Mouse (Mus musculus) mature B cell (primary cell): Measurements from ENCODE around the gene Mst1r.

Experiments used
- in situ Hi-C: fragments of 300-500 bp; cut with MboI; formaldehyde crosslinking; loops from 2 replicates; pipeline ENCODE4 v1.14.3; 2019

The Mst1r gene

DNA sequence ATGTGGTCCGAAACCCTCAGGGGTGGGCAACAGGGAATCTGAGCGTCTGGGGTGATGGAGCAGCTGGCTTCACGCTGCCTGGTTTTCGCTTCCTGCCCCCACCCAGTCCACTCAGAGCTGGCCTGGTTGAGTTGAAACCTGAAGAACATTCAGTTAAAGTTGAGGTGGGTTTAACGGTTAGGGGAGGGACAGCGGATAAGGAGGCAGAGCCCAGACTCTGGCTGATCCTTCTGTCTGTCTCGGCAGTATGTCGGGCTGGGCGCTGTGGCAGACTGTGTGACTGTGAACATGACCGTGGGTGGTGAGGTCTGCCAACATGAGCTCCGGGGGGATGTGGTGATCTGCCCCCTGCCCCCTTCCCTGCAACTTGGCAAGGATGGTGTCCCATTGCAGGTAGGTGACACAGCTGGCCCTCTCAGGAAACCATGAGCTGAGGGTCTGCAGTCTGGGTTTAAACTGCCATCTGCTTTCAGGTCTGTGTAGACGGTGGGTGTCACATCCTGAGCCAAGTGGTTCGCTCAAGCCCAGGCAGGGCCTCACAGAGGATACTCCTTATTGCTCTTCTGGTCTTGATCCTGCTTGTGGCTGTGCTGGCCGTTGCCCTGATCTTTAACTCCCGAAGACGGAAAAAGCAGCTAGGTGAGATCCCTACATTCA, 8.2 kb downstream of the Mst1r start:
- in situ Hi-C loops = no loop called here

DNA sequence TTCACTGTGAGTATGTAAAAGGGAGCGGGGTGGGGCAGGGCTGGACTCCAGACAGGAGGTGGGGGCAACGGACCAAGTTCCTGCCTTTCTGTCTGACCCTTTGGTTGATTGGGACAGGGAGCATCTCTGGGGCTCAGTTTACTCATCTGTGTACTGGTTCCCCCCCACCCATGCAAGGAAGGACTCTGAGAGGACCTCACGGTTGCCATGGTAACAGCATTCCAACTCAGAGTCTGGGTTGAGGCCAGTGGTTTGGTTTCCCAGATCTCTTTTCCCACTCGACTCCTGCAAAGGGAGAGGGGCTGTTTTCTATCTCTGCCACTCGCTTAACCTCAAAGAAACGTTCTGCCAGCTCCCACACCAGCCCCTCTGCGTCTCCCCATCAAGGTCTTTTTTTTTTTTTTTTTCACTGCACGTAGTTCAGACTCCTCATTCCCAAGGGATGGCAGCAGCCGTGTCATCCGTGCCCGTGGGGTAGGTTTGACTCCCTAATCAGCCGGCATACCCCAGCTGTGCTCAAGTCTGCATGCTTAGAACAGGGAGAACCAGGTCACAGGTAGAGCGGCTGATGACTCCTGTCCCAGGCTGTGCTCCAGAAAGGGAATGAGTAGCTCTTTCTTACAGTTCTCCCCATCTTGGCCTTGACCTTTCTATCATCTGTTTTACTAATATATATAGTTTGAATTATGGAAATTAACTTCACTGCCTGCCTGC, 11.4 kb downstream of the Mst1r start:
- in situ Hi-C loops = no loop called here

DNA sequence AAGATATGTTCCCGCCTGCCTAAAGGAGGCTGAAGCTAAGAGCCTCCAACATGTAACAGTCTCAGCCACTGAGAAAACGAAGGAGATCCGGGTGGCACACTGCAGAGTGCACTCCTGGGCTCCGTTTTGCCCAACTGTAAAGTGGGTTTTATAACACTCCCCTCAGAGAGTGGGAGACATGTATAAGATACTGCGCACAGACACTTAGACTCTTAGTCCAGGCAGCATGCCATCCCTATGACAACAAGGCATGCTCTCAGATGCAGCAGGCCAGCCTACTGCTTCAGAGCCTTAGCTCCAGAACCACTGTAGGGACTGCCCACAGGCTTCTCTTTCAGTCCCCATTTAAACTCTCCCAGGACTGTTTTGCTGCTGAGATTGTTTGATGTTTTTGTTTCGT, 12.2 kb downstream of the Mst1r start:
- in situ Hi-C loops = no loop called here

DNA sequence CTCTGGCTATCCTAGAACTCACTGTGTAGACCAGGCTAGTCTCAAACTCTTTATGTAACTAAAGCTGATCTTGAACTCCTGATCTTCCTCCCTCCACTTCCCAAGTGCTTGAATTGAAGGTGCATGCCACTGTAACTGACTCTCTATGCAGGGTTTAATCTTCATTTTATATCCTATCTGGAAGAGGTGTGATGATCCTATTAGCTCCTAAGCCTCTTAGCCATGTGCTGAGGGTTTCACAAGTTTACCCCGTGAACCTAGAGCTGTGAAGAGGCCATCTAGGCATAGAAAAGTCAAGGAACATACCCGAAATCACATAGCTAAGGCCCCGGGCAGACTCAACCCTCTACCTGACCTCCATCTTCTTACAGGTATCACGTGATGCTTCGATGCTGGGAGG, 12.8 kb downstream of the Mst1r start:
- in situ Hi-C loops = no loop called here

DNA sequence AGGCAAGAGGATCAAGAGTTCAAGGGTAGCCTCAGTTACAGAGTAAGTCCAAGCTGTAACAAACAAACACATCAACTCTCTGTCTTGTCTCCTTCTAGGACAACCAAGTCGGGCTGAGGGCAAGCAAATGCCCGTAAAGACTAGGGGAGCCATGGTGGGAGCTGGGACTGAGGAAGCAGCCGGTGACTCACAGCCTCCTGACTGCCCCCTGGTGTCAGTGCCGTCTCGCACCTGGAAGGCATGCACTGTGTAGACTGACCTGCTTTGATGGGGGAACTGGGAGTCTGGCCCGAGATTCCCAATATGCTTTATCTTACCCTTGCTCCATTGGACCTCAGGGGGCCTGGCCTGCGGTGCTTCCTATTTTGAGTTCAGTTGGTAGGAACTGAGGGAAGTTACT, 16.3 kb downstream of the Mst1r start:
- in situ Hi-C loops = no loop called here

DNA sequence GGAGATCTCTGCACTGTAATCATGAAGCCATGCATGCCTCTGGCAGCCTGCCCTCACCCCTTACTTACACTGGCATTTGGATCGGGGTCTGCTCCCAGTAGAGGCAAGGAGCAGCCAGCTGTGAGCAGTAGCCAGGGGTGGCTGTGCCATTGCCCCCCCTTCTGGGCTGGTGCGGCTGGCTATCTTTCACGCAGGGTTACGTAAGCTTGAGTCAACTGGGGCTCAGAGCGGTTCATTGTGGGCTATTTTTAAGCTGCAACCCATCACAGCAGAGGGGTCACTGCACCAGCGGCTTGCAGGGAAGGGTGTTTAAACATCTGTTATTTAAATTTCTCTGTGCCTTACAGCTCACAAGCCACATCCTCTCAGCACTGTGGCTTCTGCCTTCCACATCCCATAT, 17.3 kb downstream of the Mst1r start:
- in situ Hi-C loops = no loop called here

DNA sequence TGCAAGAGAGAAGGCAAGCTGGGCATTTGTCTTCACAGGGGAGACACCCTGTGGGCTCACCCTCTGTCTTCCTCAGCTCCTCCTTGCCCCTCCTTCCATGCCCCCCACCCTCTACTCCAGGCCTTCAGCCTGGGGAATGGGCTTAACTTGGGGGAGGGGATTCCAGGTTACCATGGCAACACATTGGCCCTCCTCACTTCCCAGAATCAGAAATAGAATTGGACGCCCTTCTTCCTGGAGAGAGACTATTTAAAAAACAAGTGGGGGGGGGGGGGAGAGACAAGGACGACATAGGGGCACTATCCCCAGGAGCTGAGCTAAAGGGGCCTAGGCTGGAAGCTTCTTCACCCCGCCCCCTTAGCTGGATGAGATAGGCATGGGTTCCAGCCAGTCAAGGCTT, 18.6 kb downstream of the Mst1r start:
- in situ Hi-C loops = no loop called here

DNA sequence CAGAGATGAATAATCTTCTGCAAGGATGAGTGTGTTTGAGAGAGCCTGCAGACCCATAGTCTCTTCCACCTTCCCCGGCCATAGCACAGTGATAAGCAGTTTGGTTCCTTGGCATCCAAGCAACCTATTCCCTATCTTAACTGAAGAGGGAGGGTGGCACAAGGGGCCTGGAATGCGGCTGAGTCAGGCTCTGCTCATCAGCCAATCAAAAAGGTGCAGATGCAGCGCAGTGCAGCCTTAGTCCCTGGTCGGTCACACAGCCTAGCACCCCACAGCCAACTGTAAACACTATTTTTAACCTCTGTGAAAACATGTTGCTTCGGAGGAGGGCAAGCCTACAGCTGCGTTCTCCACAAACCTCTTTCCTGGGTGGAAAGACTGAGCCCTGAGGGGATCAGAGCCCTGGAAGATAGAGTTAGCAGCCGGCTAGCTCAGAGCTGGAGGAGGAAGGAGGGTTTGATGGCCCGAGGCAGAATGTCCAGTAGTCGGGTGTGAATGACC, 20.3 kb downstream of the Mst1r start:
- in situ Hi-C loops = no loop called here

DNA sequence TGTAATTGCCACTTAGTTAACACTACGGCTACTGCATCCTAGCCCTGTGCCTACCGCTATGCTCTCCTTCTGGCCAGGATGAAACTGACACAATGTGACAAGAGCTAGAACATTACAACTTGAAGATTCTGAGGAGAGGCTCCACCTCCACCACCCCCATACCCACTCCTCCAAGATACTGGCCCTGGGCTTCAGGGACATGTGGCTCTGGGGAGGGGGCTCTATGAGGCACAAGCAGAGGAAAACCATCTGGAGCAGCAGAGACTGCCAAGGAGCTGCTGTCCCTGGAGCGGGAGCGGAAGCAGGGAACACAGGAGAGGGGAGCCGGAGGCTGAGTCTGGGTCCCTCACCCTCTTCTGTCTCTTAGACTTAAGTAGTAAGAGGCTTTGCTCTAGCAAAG, 21.1 kb downstream of the Mst1r start:
- in situ Hi-C loops = no loop called here

DNA sequence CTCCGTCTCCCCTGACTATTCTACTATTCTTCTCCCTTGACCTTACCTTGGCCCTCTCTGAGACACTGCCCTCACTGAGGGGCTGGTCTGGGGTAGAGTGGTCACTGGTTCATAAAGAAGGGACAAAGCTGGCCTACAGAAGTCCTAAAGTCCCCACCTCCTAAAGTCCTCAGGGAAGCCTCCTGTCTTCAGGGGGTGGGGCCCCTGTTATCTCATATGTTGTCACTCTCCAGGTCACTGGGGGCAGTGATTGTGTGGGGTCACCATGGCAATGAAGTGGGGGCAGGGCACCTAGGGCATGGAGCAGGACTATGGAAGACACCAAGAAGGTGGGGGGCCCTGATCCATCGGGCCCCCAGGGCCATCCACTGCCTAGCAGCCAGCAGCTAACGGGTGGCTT, 21.5 kb downstream of the Mst1r start, which contains the start of gene Actl11:
Gene Actl11, plus strand, starts transcription at position 301 of the 400 bp plus-strand sequence.
- in situ Hi-C loops = no loop called here

DNA sequence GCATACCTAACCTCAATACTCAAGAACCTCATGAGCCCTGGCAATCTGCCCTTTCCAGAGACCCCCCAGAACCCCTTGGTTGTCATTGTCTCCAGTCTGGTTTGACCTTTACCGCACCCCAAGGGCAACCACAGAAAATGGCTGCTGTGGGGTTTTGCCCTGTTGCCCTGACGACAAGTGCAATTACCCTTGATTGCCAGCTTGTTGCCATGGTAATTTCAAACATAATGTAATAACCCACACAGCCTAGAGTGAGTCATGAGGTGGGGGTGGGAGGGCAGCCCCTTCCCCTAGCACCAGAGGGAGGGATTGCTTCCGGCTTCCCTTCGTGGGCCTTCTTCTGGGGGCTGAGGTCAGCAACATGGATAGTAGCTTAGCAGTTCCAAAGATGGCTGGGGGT, 25.5 kb downstream of the Mst1r start:
- in situ Hi-C loops = no loop called here

DNA sequence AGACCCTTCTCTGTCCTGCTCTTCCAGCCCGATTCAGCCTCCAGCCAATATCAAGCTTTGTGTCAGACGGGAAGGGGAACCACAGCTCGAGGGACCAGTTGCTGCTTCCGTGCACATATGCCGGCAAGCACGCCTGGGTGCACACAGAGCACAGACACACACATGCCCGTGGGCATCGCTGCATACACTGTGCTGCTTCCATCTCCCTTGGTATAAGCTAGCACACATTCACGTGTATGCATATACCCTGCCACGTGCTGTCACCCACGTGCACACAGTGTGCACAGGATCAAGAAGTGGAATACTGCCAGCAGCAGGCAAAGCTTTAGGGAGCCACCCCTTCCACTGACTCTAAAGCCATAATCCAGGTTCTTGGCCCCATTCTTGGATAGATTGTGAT, 27.5 kb downstream of the Mst1r start:
- in situ Hi-C loops = no loop called here

DNA sequence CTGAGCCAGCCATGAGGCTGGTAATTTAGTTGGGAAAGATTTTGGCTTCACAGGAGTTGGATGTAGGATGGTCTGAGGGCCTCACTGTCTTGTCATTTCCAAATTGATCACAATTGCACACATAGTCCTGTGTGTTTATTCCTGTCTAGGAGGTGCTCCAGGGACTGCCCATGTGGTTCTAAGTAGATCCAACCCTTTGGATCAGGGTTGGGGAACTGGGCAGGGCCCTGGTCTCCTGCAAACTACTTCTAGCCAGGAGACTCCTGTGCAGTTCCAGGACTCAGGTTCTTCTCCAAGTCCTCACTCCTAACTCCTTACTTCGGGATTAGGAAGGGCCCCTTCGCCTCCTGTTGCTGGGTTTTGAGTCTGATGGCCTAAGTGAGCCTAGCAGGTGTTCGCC, 28.7 kb downstream of the Mst1r start, which contains the start of gene Camkv:
Gene Camkv, plus strand, starts transcription at position 301 of the 400 bp plus-strand sequence.
- in situ Hi-C loops = no loop called here

DNA sequence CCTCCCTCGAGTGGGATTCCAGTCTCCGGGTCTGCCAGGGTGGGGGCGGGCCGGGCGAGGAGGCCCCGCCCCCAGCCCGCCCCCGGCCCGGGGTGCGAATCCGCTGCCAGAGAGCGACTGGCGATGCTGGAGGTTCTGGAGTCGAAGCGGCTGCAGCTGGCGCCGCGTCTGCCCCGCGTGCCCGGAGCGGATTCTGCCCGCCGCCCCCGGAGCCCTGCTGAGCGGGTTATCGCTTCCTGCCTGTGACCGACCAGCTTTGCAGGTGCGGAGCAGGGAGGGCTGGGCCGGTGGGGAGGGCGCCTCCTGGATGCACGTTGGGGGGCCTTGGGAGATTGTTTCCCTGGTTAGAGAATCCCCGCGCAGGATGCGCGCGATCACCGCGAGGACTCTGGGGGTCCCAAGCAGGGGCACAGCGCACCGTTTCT, 29.1 kb downstream of the Mst1r start:
- in situ Hi-C loops = no loop called here

DNA sequence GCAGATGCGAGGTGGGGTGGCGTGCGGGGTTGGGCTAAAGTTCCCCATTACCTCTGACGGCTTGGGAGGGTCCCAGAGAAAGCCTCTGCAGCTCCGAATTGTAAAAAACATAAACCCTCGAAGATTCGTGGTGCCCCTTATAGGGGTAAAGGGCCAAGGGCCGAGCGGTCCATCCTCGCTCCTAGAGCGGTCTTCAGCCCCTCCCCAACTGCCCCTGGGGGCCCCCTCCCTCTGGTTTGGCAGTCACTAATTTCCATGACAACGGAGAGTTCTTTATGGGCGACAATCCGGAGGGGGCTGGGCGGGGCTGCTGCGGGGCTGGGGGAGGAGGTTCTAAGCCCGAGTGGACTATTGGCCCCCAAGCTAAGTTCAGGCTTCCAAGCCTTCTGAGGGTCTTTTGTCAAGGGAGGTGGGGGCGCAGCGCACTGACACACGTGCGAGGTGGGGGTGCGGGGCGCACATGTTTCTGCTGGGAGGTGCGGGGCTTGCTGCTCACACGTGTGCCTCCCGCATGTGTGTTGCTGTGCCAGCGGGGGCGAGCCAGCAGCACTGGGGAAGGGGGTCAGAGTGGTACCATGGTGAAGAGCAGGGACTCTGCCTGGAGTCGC, 29.6 kb downstream of the Mst1r start:
- in situ Hi-C loops = no loop called here

DNA sequence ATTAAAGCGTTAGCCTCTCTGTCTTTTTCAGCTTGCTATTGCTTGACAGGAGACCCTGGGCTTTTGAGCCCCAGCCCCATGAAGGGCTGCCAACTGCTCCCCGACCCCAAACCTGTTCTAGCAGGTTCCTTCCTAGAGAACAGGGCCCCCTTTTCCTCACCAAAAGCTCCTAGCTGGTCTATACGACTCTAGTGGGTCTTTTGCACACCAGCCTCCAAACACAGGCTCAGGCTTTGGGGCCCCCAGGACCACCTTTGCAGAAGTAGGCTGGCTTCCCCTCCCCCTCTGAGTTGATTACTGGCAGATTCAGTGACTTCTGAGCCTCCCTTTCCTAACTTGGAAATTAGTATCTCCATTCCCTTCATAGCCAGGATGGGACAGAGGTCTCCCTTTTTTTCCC, 30.2 kb downstream of the Mst1r start:
- in situ Hi-C loops = no loop called here

DNA sequence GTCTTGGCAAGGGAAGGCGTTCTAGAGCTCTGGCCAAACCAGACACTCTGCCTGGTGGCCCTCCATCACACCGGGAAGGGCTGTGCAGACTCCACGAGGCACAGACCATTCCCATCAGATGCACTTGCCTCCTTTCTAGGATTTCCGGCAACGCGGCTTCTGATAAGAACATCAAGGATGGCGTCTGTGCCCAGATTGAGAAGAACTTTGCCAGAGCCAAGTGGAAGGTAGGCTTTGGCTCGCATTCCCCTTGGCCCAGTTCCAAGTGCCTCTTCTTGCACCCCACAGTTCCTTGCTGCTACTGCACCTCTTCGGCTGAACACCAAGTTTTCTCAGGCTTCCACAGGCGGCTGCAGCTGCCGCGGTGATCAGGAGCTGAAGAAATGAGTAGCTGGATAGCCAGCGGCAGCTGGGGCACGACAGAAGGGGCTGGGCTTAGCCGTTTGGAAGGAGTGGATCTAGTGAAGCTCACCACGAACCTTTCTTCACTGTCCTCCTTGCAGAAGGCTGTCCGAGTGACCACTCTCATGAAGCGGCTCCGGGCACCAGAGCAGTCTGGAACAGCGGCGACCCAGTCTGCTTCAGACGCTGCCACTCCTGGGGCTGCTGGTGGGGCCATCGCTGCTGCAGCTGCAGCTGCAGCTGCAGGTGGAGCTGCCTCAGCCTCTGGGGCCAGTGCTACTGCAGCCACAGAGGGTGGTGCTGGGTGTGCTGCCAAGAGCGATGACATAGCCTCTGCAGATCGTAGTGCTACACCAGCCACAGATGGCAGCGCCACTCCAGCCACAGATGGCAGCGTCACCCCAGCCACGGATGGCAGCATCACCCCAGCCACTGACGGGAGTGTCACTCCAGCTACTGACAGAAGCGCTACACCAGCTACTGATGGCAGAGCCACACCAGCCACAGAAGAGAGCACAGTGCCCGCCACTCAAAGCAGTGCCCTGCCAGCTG, 40.8 kb downstream of the Mst1r start:
- in situ Hi-C loops = no loop called here

DNA sequence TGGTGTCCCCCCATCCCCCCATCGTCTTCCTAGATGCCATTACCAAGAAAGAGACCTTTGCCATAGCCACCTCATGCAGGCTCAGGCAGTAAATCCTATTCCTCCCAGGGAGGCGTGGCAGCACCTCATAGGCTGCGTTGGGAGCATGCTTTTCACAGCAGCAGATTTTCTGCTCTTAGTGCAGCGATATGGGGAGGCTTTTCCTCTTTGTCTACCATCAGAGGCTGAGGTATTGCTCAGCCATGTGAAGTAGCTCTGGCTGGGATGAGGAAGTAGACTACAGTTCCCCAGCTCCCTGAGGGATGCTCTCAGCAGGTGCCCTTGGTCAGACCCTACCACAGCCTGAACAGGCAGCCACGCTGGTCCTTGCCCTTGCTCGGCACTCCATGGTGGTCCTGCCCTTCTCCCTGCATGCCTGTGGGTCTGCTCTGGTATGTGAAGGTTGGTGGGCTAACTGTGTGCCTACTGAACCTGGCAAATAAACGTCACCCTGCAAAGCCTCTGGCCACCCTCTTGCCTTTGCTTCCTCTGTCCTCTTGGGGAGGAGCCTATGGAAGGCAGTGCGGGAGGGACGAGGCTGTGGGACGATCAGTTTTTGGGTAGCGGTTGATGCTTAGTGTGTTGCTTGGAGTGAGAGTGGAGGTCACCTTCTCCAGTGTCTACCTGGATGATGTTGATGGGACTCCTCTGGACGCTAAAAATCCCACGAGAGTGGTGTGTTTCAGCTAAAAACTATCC, 42.7 kb downstream of the Mst1r start:
- in situ Hi-C loops = no loop called here

DNA sequence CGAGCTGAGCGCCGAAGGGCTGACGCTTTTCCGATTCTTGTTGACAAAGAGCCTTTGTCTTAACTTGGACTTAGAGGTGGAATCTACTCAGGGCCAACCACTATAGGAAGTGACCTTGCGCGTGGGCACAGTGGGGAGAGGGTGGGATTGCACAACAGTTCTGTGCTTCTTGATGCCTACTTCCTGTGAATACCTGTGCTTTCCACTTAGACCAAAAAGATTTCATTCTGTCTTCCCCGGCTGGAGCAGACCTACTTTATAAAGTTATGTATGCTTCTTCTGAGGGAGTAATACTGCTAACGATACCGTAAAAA, 43.2 kb downstream of the Mst1r start, which contains the start of gene Traip:
Gene Traip, plus strand, starts transcription at position 215 of the 314 bp plus-strand sequence.
- in situ Hi-C loops = no loop called here

DNA sequence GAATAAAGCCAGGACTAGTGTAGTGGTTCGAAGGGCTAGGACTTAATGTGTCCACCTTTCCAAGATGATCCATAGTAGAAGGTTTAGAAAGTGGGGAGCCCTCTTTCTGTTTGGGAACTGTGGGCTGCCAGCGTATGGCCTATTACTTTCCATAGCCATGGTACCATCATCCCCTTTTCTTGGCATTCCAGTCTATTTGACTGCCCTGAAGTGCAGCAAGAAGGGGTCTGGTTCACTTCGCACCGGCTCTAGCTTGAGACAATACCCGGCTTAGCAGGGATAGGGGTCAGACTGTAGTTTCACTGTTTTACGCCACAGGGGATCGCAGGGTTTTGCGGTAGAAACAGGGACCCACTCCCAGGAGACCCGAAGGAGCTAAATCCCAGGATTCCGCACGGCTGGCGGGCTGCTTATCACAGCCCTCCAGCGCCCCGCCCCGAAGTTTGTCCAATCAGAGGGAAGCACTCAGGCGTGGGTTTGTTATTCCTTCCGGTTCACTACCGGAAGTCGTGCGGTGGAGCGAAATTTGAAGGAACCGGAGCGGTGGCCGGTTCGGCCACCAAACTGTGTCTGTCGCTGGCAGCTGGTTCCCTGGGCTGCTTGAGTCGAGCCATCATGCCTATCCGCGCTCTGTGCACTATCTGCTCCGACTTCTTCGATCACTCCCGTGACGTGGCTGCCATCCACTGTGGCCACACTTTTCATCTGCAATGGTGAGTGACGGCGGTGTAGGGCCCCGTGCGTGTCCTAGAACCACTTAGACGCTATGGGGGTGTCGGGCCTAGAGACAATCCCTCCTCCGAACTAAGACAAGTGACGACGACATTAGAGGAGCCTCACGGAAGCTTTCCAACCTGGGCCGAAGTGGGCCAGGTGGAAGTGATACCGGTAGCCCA, 44.0 kb downstream of the Mst1r start:
- in situ Hi-C loops = no loop called here
